Mouse (Mus musculus) brain, embryonic 14.5 days (tissue): ENCODE measurements around the gene Tmem102. TPM values are rescaled to one million over a fixed set of nuclear protein-coding genes. Genes with fewer than 3 reads are reported as not detected.

ENCODE experiments used
- DNase-seq: peaks from one replicate; pipeline ENCODE4 v3.0.0-alpha.2; 2011; ENCODE audit warnings: low read depth
- CTCF ChIP-seq: fragments of 200-500 bp; IDR thresholded peaks from 2 replicates; pipeline ENCODE4 v1.5.1; 2012; ENCODE audit warnings: inconsistent platforms, mild to moderate bottlenecking, moderate library complexity, borderline replicate concordance; ENCODE audit not compliant: insufficient read depth, insufficient read length; ENCODE audit errors: extremely low read depth
- POLR2A ChIP-seq: fragments of 200-500 bp; IDR thresholded peaks from 2 replicates; pipeline ENCODE4 v1.6.1; 2012; ENCODE audit warnings: mild to moderate bottlenecking, inconsistent platforms, borderline replicate concordance; ENCODE audit not compliant: poor library complexity, insufficient read depth, insufficient read length, severe bottlenecking; ENCODE audit errors: extremely low read depth
- polyA plus RNA-seq: library from polyadenylated mRNA; depleted of rRNA; stranded (reverse); fragments of >200 nt; gene quantifications from 2 replicates; pipeline ENCODE4 v1.2.3, GENCODE M21; 2012

The Tmem102 gene
- polyA plus RNA-seq, 1 experiment, result 0.36 TPM

GRCm38 (mm10) chr11:69807641-69808040 lies 2.2 kb upstream of the Tmem102 start:
- no peak for TF ChIP-seq POLR2A
- TF ChIP-seq CTCF, result no peak
- DNase-seq, result no peak

- no peak for DNase-seq
- TF ChIP-seq CTCF (no peak), POLR2A (no peak)
These were observed 954 bp upstream of the Tmem102 start for GRCm38 (mm10) chr11:69806378-69806777.

GRCm38 (mm10) chr11:69804652-69804940 lies 828 bp downstream of the Tmem102 start:
- no peak for TF ChIP-seq POLR2A

GRCm38 (mm10) chr11:69803786-69804651 lies 1.4 kb downstream of the Tmem102 start:
- TF ChIP-seq POLR2A, result no peak
- peak; percentile 56 for TF ChIP-seq CTCF
- DNase-seq, result peak; percentile 84

More at GRCm38 (mm10) chr11:69804652-69804940, 828 bp downstream of the Tmem102 start:
- peak; percentile 14 for DNase-seq

GRCm38 (mm10) chr11:69803328-69803727 lies 2.1 kb downstream of the Tmem102 start:
- no peak for DNase-seq
- no peak for TF ChIP-seq CTCF
- no peak for TF ChIP-seq POLR2A

GRCm38 (mm10) chr11:69802648-69803105 lies 2.7 kb downstream of the Tmem102 start:
- 0 out of 2 replicates have a peak, but pooled peaks have one; percentile 27 for TF ChIP-seq POLR2A
- no peak for TF ChIP-seq CTCF
- peak; percentile 91 for DNase-seq

- no peak for DNase-seq
- TF ChIP-seq CTCF (no peak), POLR2A (no peak)
These were observed 3.9 kb downstream of the Tmem102 start, which contains the start of gene Fgf11 for GRCm38 (mm10) chr11:69801379-69801977. TSS of gene Fgf11 (minus strand) at chr11:69801857.

- peak; percentile 96 for DNase-seq
- TF ChIP-seq POLR2A (0 out of 2 replicates have a peak, but pooled peaks have one; percentile 11), CTCF (no peak)
These were observed 4.8 kb downstream of the Tmem102 start for GRCm38 (mm10) chr11:69800392-69801197.

- DNase-seq, result no peak
- no peak for TF ChIP-seq POLR2A
- TF ChIP-seq CTCF, result no peak
These were observed 5.4 kb downstream of the Tmem102 start for GRCm38 (mm10) chr11:69800138-69800391.

- TF ChIP-seq CTCF (no peak), POLR2A (no peak)
These were observed 5.9 kb downstream of the Tmem102 start for GRCm38 (mm10) chr11:69799394-69800137.

GRCm38 (mm10) chr11:69797924-69798323 lies 7.5 kb downstream of the Tmem102 start:
- TF ChIP-seq POLR2A (no peak), CTCF (no peak)
- no peak for DNase-seq

More at GRCm38 (mm10) chr11:69799394-69800137, 5.9 kb downstream of the Tmem102 start:
- DNase-seq, result peak; percentile 82
